Mouse (Mus musculus) urinary bladder, postnatal 36 days (tissue): ENCODE results near the gene Mcl1.
"Not testable (repeated sequence)": the region's sequence is repeated elsewhere in the genome, so short reads cannot be mapped to it uniquely, and the experiment has no call there.

Experiments
- DNase-seq, 2 experiments: peaks; one replicate each; pipeline ENCODE4 v3.0.0; 2022; ENCODE audit warnings: low spot score in 2 of 2, mixed read lengths in 1 of 2

Gene Mcl1

GRCm38 (mm10) chr3:95650276-95651032 lies 8.1 kb upstream of the Mcl1 start:
- DNase-seq: no peak

- no peak for DNase-seq
Measured at GRCm38 (mm10) chr3:95651033-95651373, 7.6 kb upstream of the Mcl1 start.

GRCm38 (mm10) chr3:95651391-95652203 lies 7.0 kb upstream of the Mcl1 start:
- no peak for DNase-seq

- DNase-seq: no peak
Measured at GRCm38 (mm10) chr3:95652204-95652811, 6.3 kb upstream of the Mcl1 start.

GRCm38 (mm10) chr3:95652871-95653270 lies 5.7 kb upstream of the Mcl1 start:
- no peak for DNase-seq

GRCm38 (mm10) chr3:95653473-95654034 lies 5.0 kb upstream of the Mcl1 start:
- DNase-seq: no peak

GRCm38 (mm10) chr3:95654371-95654770 lies 4.2 kb upstream of the Mcl1 start:
- DNase-seq: not testable (repeated sequence)

GRCm38 (mm10) chr3:95655437-95655836 lies 3.2 kb upstream of the Mcl1 start:
- no peak for DNase-seq

- no peak for DNase-seq
Measured at GRCm38 (mm10) chr3:95657108-95657507, 1.5 kb upstream of the Mcl1 start.

GRCm38 (mm10) chr3:95657711-95658110 lies 877 bp upstream of the Mcl1 start:
- no peak for DNase-seq

GRCm38 (mm10) chr3:95658868-95659712 lies 502 bp downstream of the Mcl1 start:
- peak; percentile 69 to 73 for DNase-seq

- DNase-seq: no peak
Measured at GRCm38 (mm10) chr3:95659948-95660347, 1.4 kb downstream of the Mcl1 start.

GRCm38 (mm10) chr3:95660788-95661478 lies 2.3 kb downstream of the Mcl1 start:
- DNase-seq: no peak

GRCm38 (mm10) chr3:95661945-95662715 lies 3.5 kb downstream of the Mcl1 start:
- DNase-seq: no peak

GRCm38 (mm10) chr3:95662724-95663449 lies 4.3 kb downstream of the Mcl1 start:
- DNase-seq: no peak

GRCm38 (mm10) chr3:95663486-95663885 lies 4.9 kb downstream of the Mcl1 start:
- no peak for DNase-seq

GRCm38 (mm10) chr3:95663969-95664608 lies 5.5 kb downstream of the Mcl1 start:
- no peak for DNase-seq

GRCm38 (mm10) chr3:95664940-95665352 lies 6.4 kb downstream of the Mcl1 start:
- no peak for DNase-seq
